Mouse (Mus musculus) stomach, postnatal 0 days (tissue): ENCODE results near the gene Heatr4.

Experiments
- CTCF ChIP-seq: IDR thresholded peaks from 2 replicates; pipeline ENCODE4 v1.5.1; 2016; ENCODE audit warnings: antibody characterized with exemption, low read depth, mild to moderate bottlenecking, moderate library complexity
- EP300 ChIP-seq: optimal IDR thresholded peaks from 2 replicates; pipeline ENCODE3; 2016; ENCODE audit warnings: antibody characterized with exemption

DNA sequence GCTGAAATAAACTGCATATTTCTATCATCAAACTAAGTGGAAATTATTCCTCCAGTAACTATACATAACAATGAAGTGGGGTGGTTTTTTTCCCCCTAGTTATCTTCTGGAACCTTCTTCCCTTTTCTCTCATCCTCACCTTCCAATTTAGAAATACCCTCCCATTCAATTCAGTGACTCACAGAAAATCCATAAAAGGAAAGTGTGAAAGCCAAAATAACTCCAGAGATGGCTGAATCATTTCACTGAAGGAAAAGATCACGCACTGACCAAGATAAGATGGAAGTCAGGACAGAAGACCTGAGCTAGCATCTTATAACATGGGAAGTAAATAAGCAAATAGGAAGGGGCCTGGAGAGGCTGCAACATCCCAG, 61.2 kb downstream of the Heatr4 start:
- TF ChIP-seq CTCF (no peak), EP300 (no peak)
